ENCODE assay signal across 9 mouse cellular contexts in the genomic region with DNA sequence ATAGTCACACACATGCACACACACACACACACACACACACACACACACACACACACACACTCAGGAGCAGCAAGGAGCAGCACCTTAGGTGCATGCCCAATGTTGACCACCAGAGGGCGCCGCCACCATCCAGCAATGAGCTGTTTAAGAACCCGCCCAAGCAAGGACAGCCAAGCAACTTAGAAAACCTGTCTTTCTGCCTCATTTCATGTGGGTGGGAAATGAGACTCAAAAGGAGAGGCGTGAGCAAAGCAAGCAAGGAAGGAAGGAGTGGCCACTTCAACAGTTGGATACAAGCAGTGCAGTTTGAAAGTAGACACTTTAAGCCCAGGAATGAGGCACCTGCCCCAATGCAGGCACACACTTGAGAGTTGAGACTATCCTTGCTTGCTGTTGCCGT.
DNase-seq lines count a peak whose midpoint lies in the region; ATAC-seq and TF ChIP-seq lines count a peak whose summit lies in the region.
"Had no signal": no experiment of that assay in that cellular context is flagged by ENCODE, and none has a peak within 500 bp of the region (broad histone marks: within the 10 kb centered on the region; RNA-seq: fewer than 3 reads in every experiment).

No protein-coding gene starts in this region.

- H3K36me3 ChIP-seq in liver, embryonic 12.5 days = no peaks in the 10 kb centered on the region
- no peaks in the 10 kb centered on the region for H3K36me3 ChIP-seq in kidney, adult 2 months (ENCODE audit: control insufficient read depth, insufficient read depth, low read length)
- H3K36me3 ChIP-seq in limb, embryonic 10.5 days = no peaks in the 10 kb centered on the region
- H3K36me3 ChIP-seq in thymus, adult 2 months (ENCODE audit: control insufficient read depth, insufficient read depth, low read length) = no peaks in the 10 kb centered on the region

- no peak for ATAC-seq in liver, embryonic 12.5 days

- no peak for TF ChIP-seq POLR2A in kidney, adult 2 months (IDR thresholded peaks at IDR 0.05; ENCODE audit: low read depth, low read length)
- no peak for TF ChIP-seq POLR2A in thymus, adult 2 months (IDR thresholded peaks at IDR 0.05; ENCODE audit: control insufficient read depth, extremely low read depth, insufficient read depth, low read length, poor library complexity)

- H3K27me3 ChIP-seq in liver, embryonic 12.5 days (replicated peaks) = peaks cover 24% of the 10 kb centered on the region; the same call in 1 of the 2 replicates
- H3K27me3 ChIP-seq in kidney, adult 2 months (replicated peaks; ENCODE audit: control insufficient read depth, insufficient read depth, low read length) = no peaks in the 10 kb centered on the region
- peaks cover 7% of the 10 kb centered on the region; the same call in 1 of the 2 replicates for H3K27me3 ChIP-seq in limb, embryonic 10.5 days (ENCODE audit: low read depth, poor library complexity, severe bottlenecking)
- H3K27me3 ChIP-seq in thymus, adult 2 months (ENCODE audit: control insufficient read depth, insufficient read depth, low read length) = no peaks in the 10 kb centered on the region

- no peak overlapping the region for H3K4me3 ChIP-seq in liver, embryonic 12.5 days
- H3K4me3 ChIP-seq in kidney, adult 2 months (ENCODE audit: insufficient read depth, low read depth, low read length) = no peak overlapping the region
- H3K4me3 ChIP-seq in limb, embryonic 10.5 days = no peak overlapping the region
- no peak overlapping the region for H3K4me3 ChIP-seq in thymus, adult 2 months (ENCODE audit: control insufficient read depth, insufficient read depth, low read length)
- H3K4me3 ChIP-seq: erythroblast, embryonic 14.5 days had no signal

- H3K4me1 ChIP-seq in liver, embryonic 12.5 days = no peaks in the 10 kb centered on the region
- no peaks in the 10 kb centered on the region for H3K4me1 ChIP-seq in kidney, adult 2 months (ENCODE audit: control insufficient read depth, insufficient read depth, low read length)
- H3K4me1 ChIP-seq in limb, embryonic 10.5 days = no peaks in the 10 kb centered on the region
- H3K4me1 ChIP-seq in thymus, adult 2 months (replicated peaks; ENCODE audit: control insufficient read depth, insufficient read depth, low read length) = 0 out of 2 replicates have a peak, but pooled peaks cover 2% of the 10 kb centered on the region

- H3K4me2 ChIP-seq in liver, embryonic 12.5 days = no peak overlapping the region

- H3K9me3 ChIP-seq in liver, embryonic 12.5 days (replicated peaks) = no peaks in the 10 kb centered on the region
- H3K9me3 ChIP-seq in limb, embryonic 10.5 days (replicated peaks) = no peaks in the 10 kb centered on the region

- 13% methylated on average over 5 of the region's 5 CpGs for WGBS in liver, embryonic 12.5 days (ENCODE audit: insufficient replicate concordance)
- 14% methylated on average over 5 of the region's 5 CpGs for WGBS in kidney, adult 2 months
- WGBS in limb, embryonic 10.5 days = 18% methylated on average over 5 of the region's 5 CpGs
- WGBS in thymus, adult 2 months = 17% methylated on average over 5 of the region's 5 CpGs

- TF ChIP-seq CTCF in kidney, adult 2 months (conservative IDR thresholded peaks at IDR 0.05; ENCODE audit: insufficient read depth, insufficient read length, low read depth, low read length) = peak; percentile 84
- TF ChIP-seq CTCF in thymus, adult 2 months (IDR thresholded peaks at IDR 0.05; ENCODE audit: borderline replicate concordance, control insufficient read depth, extremely low read depth, insufficient read depth, low read length, poor library complexity) = peak; percentile 95

- peak; percentile 83 for DNase-seq in liver
- DNase-seq in cerebellum, adult 8-10 months = peak; percentile 40
- DNase-seq in gastrocnemius, adult 18-20 months (ENCODE audit: low spot score) = peak; percentile 70
- peak; percentile 78 for DNase-seq in kidney, adult 2 months
- DNase-seq in limb, embryonic 10.5 days (ENCODE audit: low spot score) = peak; percentile 89
- peak; percentile 82 for DNase-seq in ovary, postnatal 14 days (ENCODE audit: low spot score)
- DNase-seq in thymus, adult 2 months = peak; percentile 77

- H3K9ac ChIP-seq in liver, embryonic 12.5 days = no peak overlapping the region

- no peak overlapping the region for H3K27ac ChIP-seq in liver, embryonic 12.5 days
- H3K27ac ChIP-seq in kidney, adult 2 months (ENCODE audit: insufficient read depth, low read depth, low read length) = no peak overlapping the region
- no peak overlapping the region for H3K27ac ChIP-seq in limb, embryonic 10.5 days
- no peak overlapping the region for H3K27ac ChIP-seq in thymus, adult 2 months (ENCODE audit: control insufficient read depth, insufficient read depth, low read length)
